Mouse (Mus musculus) midbrain, embryonic 12.5 days (tissue): Measurements from ENCODE around the gene Calu. TPM values are rescaled to one million over a fixed set of nuclear protein-coding genes. Genes with fewer than 3 reads are reported as not detected.
A peak's percentile ranks its signal among the peaks of the same experiment; 100 is the strongest.
"Not testable (repeated sequence)": the region's sequence is repeated elsewhere in the genome, so short reads cannot be mapped to it uniquely, and the experiment has no call there.

ENCODE experiments used
- ATAC-seq: fragments of 200-750 bp; cut with Nextera tagmentation; 2 replicates; pipeline ENCODE4 v1.8.0; 2017; ENCODE audit warnings: low read depth, moderate TSS enrichment, moderate library complexity; ENCODE audit not compliant: low FRiP score
- H3K27ac ChIP-seq: fragments of 300-500 bp; sonication (generic); replicated peaks from 2 replicates; pipeline ENCODE4 v1.5.1; 2016; ENCODE audit warnings: mild to moderate bottlenecking
- H3K27me3 ChIP-seq: fragments of 300-500 bp; sonication (generic); 2 replicates; pipeline ENCODE4 v1.6.1; 2016; ENCODE audit warnings: mild to moderate bottlenecking
- H3K36me3 ChIP-seq: fragments of 300-500 bp; sonication (generic); 2 replicates; pipeline ENCODE4 v1.6.1; 2016
- H3K4me1 ChIP-seq: fragments of 300-500 bp; sonication (generic); 2 replicates; pipeline ENCODE4 v1.6.1; 2016
- H3K4me2 ChIP-seq: fragments of 300-500 bp; sonication (generic); replicated peaks from 2 replicates; pipeline ENCODE4 v1.6.1; 2016; ENCODE audit warnings: mild to moderate bottlenecking, moderate library complexity
- H3K4me3 ChIP-seq: fragments of 300-500 bp; sonication (generic); 2 replicates; pipeline ENCODE4 v1.5.1; 2016; ENCODE audit warnings: mild to moderate bottlenecking
- H3K9ac ChIP-seq: fragments of 300-500 bp; sonication (generic); replicated peaks from 2 replicates; pipeline ENCODE4 v1.6.1; 2016; ENCODE audit warnings: mild to moderate bottlenecking, moderate library complexity
- H3K9me3 ChIP-seq: fragments of 300-500 bp; sonication (generic); 2 replicates; pipeline ENCODE4 v1.6.1; 2016; ENCODE audit warnings: mild to moderate bottlenecking
- WGBS: fragments of 180-500 bp; shearing (Covaris S2); methylation state at CpG from one replicate; pipeline ENCODE4 v1.1.7; 2016; 5-methylcytosine and 5-hydroxymethylcytosine counted together
- polyA plus RNA-seq: library from polyadenylated mRNA; unstranded; fragments of >200 nt; fragmentation: Nextera tagmentation; extraction: Ambion mirVana; gene quantifications from 2 replicates; pipeline ENCODE4 v1.2.1, GENCODE M21; 2016

Calu gene
- polyA plus RNA-seq, 1 experiment from 2014 or later: 225 TPM

- Histone ChIP-seq H3K27me3 (no peaks in the 10 kb centered on the region), H3K4me1 (no peaks in the 10 kb centered on the region), H3K4me3 (no peak overlapping the region), H3K36me3 (no peaks in the 10 kb centered on the region), H3K4me2 (no peak overlapping the region), H3K9ac (no peak overlapping the region), H3K9me3 (no peaks in the 10 kb centered on the region), H3K27ac (no peak overlapping the region)
- WGBS: 81% methylated on average over 4 of the region's 4 CpGs
- ATAC-seq: no peak
These were observed 25.1 kb upstream of the Calu start for GRCm38 (mm10) chr6:29322735-29323134.

- H3K9me3 ChIP-seq: no peaks in the 10 kb centered on the region
- H3K4me2 ChIP-seq: no peak overlapping the region
- no peak overlapping the region for H3K9ac ChIP-seq
- ATAC-seq: no peak
- H3K27ac ChIP-seq: no peak overlapping the region
- H3K36me3 ChIP-seq: no peaks in the 10 kb centered on the region
- H3K4me3 ChIP-seq: no peak overlapping the region
- no peaks in the 10 kb centered on the region for H3K4me1 ChIP-seq
- 87% methylated on average over 9 of the region's 9 CpGs for WGBS
- no peaks in the 10 kb centered on the region for H3K27me3 ChIP-seq
These were observed 20.9 kb upstream of the Calu start for GRCm38 (mm10) chr6:29326961-29327360.

- Histone ChIP-seq H3K27ac (no peak overlapping the region), H3K4me2 (no peak overlapping the region), H3K4me1 (no peaks in the 10 kb centered on the region), H3K27me3 (peaks cover 4% of the 10 kb centered on the region; the same call in 1 of the 2 replicates), H3K9ac (no peak overlapping the region), H3K36me3 (no peaks in the 10 kb centered on the region), H3K9me3 (no peaks in the 10 kb centered on the region), H3K4me3 (no peak overlapping the region)
- 76% methylated on average over 4 of the region's 4 CpGs for WGBS
- no peak for ATAC-seq
These were observed 18.4 kb upstream of the Calu start for GRCm38 (mm10) chr6:29329514-29329913.

- H3K27me3 ChIP-seq, ATAC-seq, H3K36me3 ChIP-seq, H3K4me2 ChIP-seq, H3K9ac ChIP-seq, H3K27ac ChIP-seq, H3K4me3 ChIP-seq, H3K9me3 ChIP-seq: not testable (repeated sequence)
- H3K4me1 ChIP-seq: peaks cover 11% of the 10 kb centered on the region
- 94% methylated on average over 2 of the region's 2 CpGs for WGBS
These were observed 1.4 kb upstream of the Calu start for GRCm38 (mm10) chr6:29346512-29346911.

- ATAC-seq: no peak
- 43% methylated on average over 7 of the region's 7 CpGs for WGBS
- Histone ChIP-seq H3K36me3 (no peaks in the 10 kb centered on the region), H3K9me3 (no peaks in the 10 kb centered on the region), H3K27me3 (no peaks in the 10 kb centered on the region), H3K4me2 (peak overlapping the region; percentile 79), H3K4me1 (peaks cover 11% of the 10 kb centered on the region), H3K9ac (peak overlapping the region; percentile 68), H3K4me3 (peak overlapping the region; percentile 78), H3K27ac (peak overlapping the region; percentile 75; the same call in 1 of the 2 replicates)
These were observed 680 bp upstream of the Calu start for GRCm38 (mm10) chr6:29347189-29347588.

- Histone ChIP-seq H3K4me3 (peak overlapping the region; percentile 78), H3K4me1 (peaks cover 11% of the 10 kb centered on the region), H3K36me3 (no peaks in the 10 kb centered on the region), H3K9me3 (no peaks in the 10 kb centered on the region), H3K27me3 (no peaks in the 10 kb centered on the region), H3K27ac (peak overlapping the region; percentile 64), H3K9ac (peak overlapping the region; percentile 88), H3K4me2 (peak overlapping the region; percentile 79)
- no peak for ATAC-seq
- under 1% methylated on average over 15 of the region's 15 CpGs for WGBS
These were observed 479 bp downstream of the Calu start for GRCm38 (mm10) chr6:29348371-29348724.

GRCm38 (mm10) chr6:29351613-29352012 lies 3.7 kb downstream of the Calu start:
- Histone ChIP-seq H3K9ac (no peak overlapping the region), H3K4me2 (no peak overlapping the region), H3K9me3 (no peaks in the 10 kb centered on the region), H3K27ac (no peak overlapping the region), H3K36me3 (0 out of 2 replicates have a peak, but pooled peaks cover 4% of the 10 kb centered on the region), H3K27me3 (no peaks in the 10 kb centered on the region), H3K4me1 (peaks cover 11% of the 10 kb centered on the region), H3K4me3 (no peak overlapping the region)
- ATAC-seq: no peak

- Histone ChIP-seq H3K4me1 (peaks cover 7% of the 10 kb centered on the region), H3K27me3 (no peaks in the 10 kb centered on the region), H3K9ac (no peak overlapping the region), H3K4me2 (no peak overlapping the region), H3K27ac (no peak overlapping the region), H3K9me3 (no peaks in the 10 kb centered on the region), H3K36me3 (0 out of 2 replicates have a peak, but pooled peaks cover 15% of the 10 kb centered on the region), H3K4me3 (no peak overlapping the region)
- WGBS: 44% methylated on average over 5 of the region's 5 CpGs
- no peak for ATAC-seq
These were observed 4.9 kb downstream of the Calu start for GRCm38 (mm10) chr6:29352816-29353215.

- Histone ChIP-seq H3K36me3 (peaks cover 33% of the 10 kb centered on the region), H3K27me3 (no peaks in the 10 kb centered on the region), H3K9ac (no peak overlapping the region), H3K9me3 (no peaks in the 10 kb centered on the region), H3K27ac (no peak overlapping the region), H3K4me2 (no peak overlapping the region), H3K4me3 (no peak overlapping the region), H3K4me1 (no peaks in the 10 kb centered on the region; the same call in 1 of the 2 replicates)
- no peak for ATAC-seq
- WGBS: 95% methylated on average over 3 of the region's 3 CpGs
These were observed 11.5 kb downstream of the Calu start for GRCm38 (mm10) chr6:29359386-29359785.

GRCm38 (mm10) chr6:29360211-29360610 lies 12.3 kb downstream of the Calu start:
- Histone ChIP-seq H3K27me3 (no peaks in the 10 kb centered on the region), H3K4me3 (no peak overlapping the region), H3K4me1 (no peaks in the 10 kb centered on the region; the same call in 1 of the 2 replicates), H3K4me2 (no peak overlapping the region), H3K27ac (no peak overlapping the region), H3K9me3 (no peaks in the 10 kb centered on the region), H3K9ac (no peak overlapping the region), H3K36me3 (peaks cover 33% of the 10 kb centered on the region)
- 90% methylated on average over 6 of the region's 6 CpGs for WGBS
- no peak for ATAC-seq

GRCm38 (mm10) chr6:29362246-29363128 lies 14.6 kb downstream of the Calu start:
- 70% methylated on average over 7 of the region's 7 CpGs for WGBS
- Histone ChIP-seq H3K9me3 (no peaks in the 10 kb centered on the region), H3K9ac (no peak overlapping the region), H3K36me3 (peaks cover 40% of the 10 kb centered on the region), H3K4me1 (no peaks in the 10 kb centered on the region; the same call in 1 of the 2 replicates), H3K4me2 (no peak overlapping the region), H3K27me3 (no peaks in the 10 kb centered on the region), H3K27ac (no peak overlapping the region), H3K4me3 (no peak overlapping the region)
- ATAC-seq: no peak

GRCm38 (mm10) chr6:29363129-29363515 lies 15.3 kb downstream of the Calu start:
- ATAC-seq: no peak
- H3K9ac ChIP-seq: no peak overlapping the region
- WGBS: 82% methylated on average over 3 of the region's 3 CpGs
- H3K4me1 ChIP-seq: no peaks in the 10 kb centered on the region; the same call in 1 of the 2 replicates
- H3K36me3 ChIP-seq: peaks cover 38% of the 10 kb centered on the region
- no peak overlapping the region for H3K4me2 ChIP-seq
- H3K27me3 ChIP-seq: no peaks in the 10 kb centered on the region
- no peak overlapping the region for H3K27ac ChIP-seq
- no peaks in the 10 kb centered on the region for H3K9me3 ChIP-seq
- H3K4me3 ChIP-seq: no peak overlapping the region
